Mouse (Mus musculus): Measurements from ENCODE around the gene Cnot4.
"Not testable (repeated sequence)": the region's sequence is repeated elsewhere in the genome, so short reads cannot be mapped to it uniquely, and the experiment has no call there.

Gene Cnot4

GRCm38 (mm10) chr6:35133579-35134488 is at the start of gene Cnot4:
Gene Cnot4, minus strand, starts transcription at chr6:35133724.
- DNase-seq, result peak; percentile 99

- not testable (repeated sequence) for DNase-seq
These were observed 45.8 kb upstream of the Cnot4 start for GRCm38 (mm10) chr6:35179299-35179698.

GRCm38 (mm10) chr6:35177650-35178272 is 44.2 kb upstream of the Cnot4 start:
- DNase-seq, result no peak

GRCm38 (mm10) chr6:35176979-35177649 is 43.6 kb upstream of the Cnot4 start, which contains the start of gene Nup205:
Gene Nup205, plus strand, starts transcription at chr6:35177421.
- peak; percentile 88 for DNase-seq

- no peak for DNase-seq
These were observed 39.7 kb upstream of the Cnot4 start for GRCm38 (mm10) chr6:35173181-35173580.

GRCm38 (mm10) chr6:35172028-35172427 is 38.5 kb upstream of the Cnot4 start:
- not testable (repeated sequence) for DNase-seq

- no peak for DNase-seq
These were observed 35.7 kb upstream of the Cnot4 start for GRCm38 (mm10) chr6:35169250-35169649.

- DNase-seq, result no peak
These were observed 21.0 kb upstream of the Cnot4 start for GRCm38 (mm10) chr6:35154540-35154939.

- no peak for DNase-seq
These were observed 14.3 kb upstream of the Cnot4 start for GRCm38 (mm10) chr6:35147726-35148422.

- no peak for DNase-seq
These were observed 12.0 kb upstream of the Cnot4 start for GRCm38 (mm10) chr6:35145569-35145968.

GRCm38 (mm10) chr6:35140351-35140750 is 6.8 kb upstream of the Cnot4 start:
- DNase-seq, result no peak

- DNase-seq, result no peak
These were observed 1.3 kb upstream of the Cnot4 start for GRCm38 (mm10) chr6:35134844-35135243.

GRCm38 (mm10) chr6:35133246-35133578 is 312 bp downstream of the Cnot4 start:
- DNase-seq, result no peak

- no peak for DNase-seq
These were observed 718 bp downstream of the Cnot4 start for GRCm38 (mm10) chr6:35132806-35133205.

GRCm38 (mm10) chr6:35122488-35122887 is 11.0 kb downstream of the Cnot4 start:
- no peak for DNase-seq

- DNase-seq, result no peak
These were observed 11.6 kb downstream of the Cnot4 start for GRCm38 (mm10) chr6:35121925-35122324.

GRCm38 (mm10) chr6:35102457-35102856 is 31.1 kb downstream of the Cnot4 start:
- no peak for DNase-seq

- no peak for DNase-seq
These were observed 48.6 kb downstream of the Cnot4 start for GRCm38 (mm10) chr6:35084927-35085326.

GRCm38 (mm10) chr6:35075148-35075547 is 58.4 kb downstream of the Cnot4 start:
- DNase-seq, result no peak

GRCm38 (mm10) chr6:35071261-35071660 is 62.3 kb downstream of the Cnot4 start:
- no peak for DNase-seq

- no peak for DNase-seq
These were observed 71.1 kb downstream of the Cnot4 start for GRCm38 (mm10) chr6:35062446-35062845.

GRCm38 (mm10) chr6:35043127-35043526 is 90.4 kb downstream of the Cnot4 start:
- DNase-seq, result no peak

GRCm38 (mm10) chr6:35033341-35033740 is 100.2 kb downstream of the Cnot4 start:
- no peak for DNase-seq
